Mouse (Mus musculus): ENCODE results near the gene Olfr744. TPM values are rescaled to one million over a fixed set of nuclear protein-coding genes. Genes with fewer than 3 reads are reported as not detected.
"Not testable (repeated sequence)": the region's sequence is repeated elsewhere in the genome, so short reads cannot be mapped to it uniquely, and the experiment has no call there.

Olfr744 gene
- not detected in 2 replicates for polyA plus RNA-seq (2012; rRNA removed)

- no peak for TF ChIP-seq CTCF (IDR thresholded peaks at IDR 0.05; ENCODE audit: insufficient read depth, low read length)
- no peak for TF ChIP-seq POLR2A (IDR thresholded peaks at IDR 0.05; ENCODE audit: borderline replicate concordance, extremely low read depth, low read depth, low read length)
- 89% methylated on average over 2 of the region's 2 CpGs for WGBS
- no peak for DNase-seq
- Histone ChIP-seq H3K4me1 (ENCODE audit: control insufficient read depth, insufficient read depth, low read length) (no peaks in the 10 kb centered on the region), H3K4me3 (replicated peaks; ENCODE audit: extremely low read depth, low read depth, low read length) (no peak within 1 kb of the TSS)
Measured at GRCm38 (mm10) chr14:50614579-50614978, at the start of gene Olfr744. Gene Olfr744 (plus strand): TSS chr14:50614879.

DNA sequence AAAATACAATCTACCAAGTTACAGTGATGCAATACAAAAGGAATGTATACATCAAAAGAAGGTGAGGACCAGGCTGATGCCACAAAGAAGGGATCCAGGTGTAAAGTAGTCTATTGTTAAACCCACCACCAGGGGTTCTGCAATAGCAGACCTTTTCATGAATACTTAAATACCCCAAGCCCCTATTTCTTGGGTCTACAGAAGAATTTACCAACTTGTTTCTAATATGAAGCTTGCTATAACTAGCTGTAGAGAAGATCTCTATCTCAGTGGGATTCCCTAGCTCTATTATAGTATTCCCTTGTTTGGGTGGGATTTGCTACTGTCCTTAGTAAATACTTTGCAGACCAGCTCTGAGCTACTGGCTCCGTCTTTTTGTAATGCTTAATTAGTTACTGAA lies 41.6 kb upstream of the Olfr744 start:
- not testable (repeated sequence) for H3K4me1 ChIP-seq (ENCODE audit: control insufficient read depth, insufficient read depth, low read length); DNase-seq; H3K4me3 ChIP-seq (replicated peaks; ENCODE audit: extremely low read depth, low read depth, low read length)
- WGBS: 74% methylated on average over 1 of the region's 1 CpGs

DNA sequence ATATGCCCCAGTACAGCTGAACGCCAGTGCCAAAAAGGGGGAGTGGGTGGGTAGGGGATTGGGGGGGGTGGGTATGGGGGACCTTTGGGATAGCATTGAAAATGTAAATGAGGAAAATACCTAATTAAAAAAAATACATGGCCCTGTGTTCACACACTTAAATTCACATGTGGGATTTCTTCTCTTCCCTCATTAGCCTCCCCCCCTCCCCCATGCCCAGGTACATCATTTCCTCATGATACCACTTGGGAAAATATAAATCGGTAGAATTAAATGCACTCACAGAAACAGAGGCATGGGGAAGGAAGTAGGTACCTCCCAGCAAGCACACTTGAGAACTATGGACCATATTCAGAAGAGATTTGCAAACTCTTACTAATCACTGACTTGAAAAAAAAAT lies 24.4 kb downstream of the Olfr744 start, which contains the start of gene Olfr745:
Gene Olfr745 (plus strand): TSS at position 301 of the 400 bp plus-strand sequence.
- Histone ChIP-seq H3K4me1 (ENCODE audit: control insufficient read depth, insufficient read depth, low read length) (no peaks in the 10 kb centered on the region), H3K4me3 (replicated peaks; ENCODE audit: extremely low read depth, low read depth, low read length) (no peak within 1 kb of the TSS)
- TF ChIP-seq CTCF (IDR thresholded peaks at IDR 0.05; ENCODE audit: insufficient read depth, low read length) (no peak), POLR2A (IDR thresholded peaks at IDR 0.05; ENCODE audit: borderline replicate concordance, extremely low read depth, low read depth, low read length) (no peak)
- DNase-seq: no peak
- 86% methylated on average over 2 of the region's 2 CpGs for WGBS

- no peak within 1 kb of the TSS for H3K4me3 ChIP-seq (replicated peaks; ENCODE audit: extremely low read depth, low read depth, low read length)
- TF ChIP-seq CTCF (IDR thresholded peaks at IDR 0.05; ENCODE audit: insufficient read depth, low read length): no peak
- TF ChIP-seq POLR2A (IDR thresholded peaks at IDR 0.05; ENCODE audit: borderline replicate concordance, extremely low read depth, low read depth, low read length): no peak
- H3K4me1 ChIP-seq (ENCODE audit: control insufficient read depth, insufficient read depth, low read length): no peaks in the 10 kb centered on the region
- DNase-seq: no peak
Measured at GRCm38 (mm10) chr14:50646783-50647182, 32.1 kb downstream of the Olfr744 start, which contains the start of gene Olfr746. Gene Olfr746 (plus strand): TSS chr14:50647083.

Other genes with a start within 250 kb of the Olfr744 start
- not detected in 2 replicates for gene Olfr736, start 233.7 kb upstream of the Olfr744 start, polyA plus RNA-seq (2012; rRNA removed)
- gene Olfr738, start 207.3 kb upstream of the Olfr744 start, polyA plus RNA-seq (2012; rRNA removed): not detected in 2 replicates
- gene Olfr739, start 196.3 kb upstream of the Olfr744 start, polyA plus RNA-seq (2012; rRNA removed): not detected in 2 replicates
- not detected in 2 replicates for gene Olfr740, start 169.3 kb upstream of the Olfr744 start, polyA plus RNA-seq (2012; rRNA removed)
- not detected in 2 replicates for gene Olfr741, start 142.1 kb upstream of the Olfr744 start, polyA plus RNA-seq (2012; rRNA removed)
- not detected in 2 replicates for gene Olfr742, start 111.3 kb upstream of the Olfr744 start, polyA plus RNA-seq (2012; rRNA removed)
- gene Olfr743, start 93.0 kb upstream of the Olfr744 start, polyA plus RNA-seq (2012; rRNA removed): not detected in 2 replicates
- not detected in 2 replicates for gene Olfr745, start 24.5 kb downstream of the Olfr744 start, polyA plus RNA-seq (2012; rRNA removed)
- gene Olfr746, start 32.2 kb downstream of the Olfr744 start, polyA plus RNA-seq (2012; rRNA removed): not detected in 2 replicates
- not detected in 2 replicates for gene Olfr747, start 78.3 kb downstream of the Olfr744 start, polyA plus RNA-seq (2012; rRNA removed)
- gene Olfr748, start 92.5 kb downstream of the Olfr744 start, polyA plus RNA-seq (2012; rRNA removed): not detected in 2 replicates
- gene Olfr749, start 130.2 kb downstream of the Olfr744 start, polyA plus RNA-seq (2012; rRNA removed): not detected in 2 replicates
- gene Ttc5, start 170.6 kb downstream of the Olfr744 start, polyA plus RNA-seq (2012; rRNA removed): 22.4 and 32.2 TPM in 2 replicates
- not detected in 2 replicates for gene Ccnb1ip1, start 192.9 kb downstream of the Olfr744 start, polyA plus RNA-seq (2012; rRNA removed)
- gene Parp2, start 193.0 kb downstream of the Olfr744 start, polyA plus RNA-seq (2012; rRNA removed): 9.6 and 17.4 TPM in 2 replicates